Mouse (Mus musculus) right cerebral cortex, postnatal 4 days (tissue): ENCODE results near the gene Ooep.
A peak's percentile ranks its signal among the peaks of the same experiment; 100 is the strongest.
"Not testable (repeated sequence)": the region's sequence is repeated elsewhere in the genome, so short reads cannot be mapped to it uniquely, and the experiment has no call there.

Source experiments
- DNase-seq: peaks from one replicate; pipeline ENCODE4 v3.0.0-alpha.2; 2022

Ooep gene

GRCm38 (mm10) chr9:78378113-78378785, at the start of gene Ooep:
Gene Ooep, minus strand, starts transcription at chr9:78378725.
- peak; percentile 60 for DNase-seq

GRCm38 (mm10) chr9:78428185-78428584, 49.7 kb upstream of the Ooep start:
- DNase-seq: no peak

- no peak for DNase-seq
These were observed 48.8 kb upstream of the Ooep start for GRCm38 (mm10) chr9:78427362-78427781.

- no peak for DNase-seq
These were observed 23.1 kb upstream of the Ooep start for GRCm38 (mm10) chr9:78401596-78401995.

- no peak for DNase-seq
These were observed 22.0 kb upstream of the Ooep start for GRCm38 (mm10) chr9:78400570-78400969.

GRCm38 (mm10) chr9:78396517-78396916, 18.0 kb upstream of the Ooep start:
- no peak for DNase-seq

GRCm38 (mm10) chr9:78395630-78396351, 17.3 kb upstream of the Ooep start, which contains the start of gene Ddx43:
Gene Ddx43, plus strand, starts transcription at chr9:78395777.
- DNase-seq: peak; percentile 21

GRCm38 (mm10) chr9:78395244-78395629, 16.7 kb upstream of the Ooep start:
- no peak for DNase-seq

GRCm38 (mm10) chr9:78394602-78395001, 16.1 kb upstream of the Ooep start:
- no peak for DNase-seq

GRCm38 (mm10) chr9:78393741-78394140, 15.2 kb upstream of the Ooep start:
- DNase-seq: no peak

- DNase-seq: no peak
These were observed 11.5 kb upstream of the Ooep start for GRCm38 (mm10) chr9:78389981-78390380.

- DNase-seq: no peak
These were observed 8.4 kb upstream of the Ooep start for GRCm38 (mm10) chr9:78386947-78387346.

- DNase-seq: no peak
These were observed 7.4 kb upstream of the Ooep start for GRCm38 (mm10) chr9:78385893-78386292.

- DNase-seq: peak; percentile 2
These were observed 979 bp downstream of the Ooep start for GRCm38 (mm10) chr9:78377546-78377945.

GRCm38 (mm10) chr9:78375486-78375885, 3.0 kb downstream of the Ooep start:
- no peak for DNase-seq

- DNase-seq: no peak
These were observed 3.6 kb downstream of the Ooep start for GRCm38 (mm10) chr9:78374885-78375389.

- no peak for DNase-seq
These were observed 4.1 kb downstream of the Ooep start for GRCm38 (mm10) chr9:78374397-78374796.

- no peak for DNase-seq
These were observed 5.6 kb downstream of the Ooep start for GRCm38 (mm10) chr9:78372827-78373504.

- DNase-seq: no peak
These were observed 7.1 kb downstream of the Ooep start for GRCm38 (mm10) chr9:78371441-78371840.

GRCm38 (mm10) chr9:78369786-78370185, 8.7 kb downstream of the Ooep start:
- DNase-seq: no peak

GRCm38 (mm10) chr9:78369349-78369748, 9.2 kb downstream of the Ooep start:
- no peak for DNase-seq

GRCm38 (mm10) chr9:78368671-78369293, 9.7 kb downstream of the Ooep start:
- DNase-seq: no peak

- not testable (repeated sequence) for DNase-seq
These were observed 10.6 kb downstream of the Ooep start, which contains the start of gene Dppa5a for GRCm38 (mm10) chr9:78367959-78368358. Gene Dppa5a, minus strand, starts transcription at chr9:78368177.
